ENCODE assay signal across 8 mouse cellular contexts in the genomic region with DNA sequence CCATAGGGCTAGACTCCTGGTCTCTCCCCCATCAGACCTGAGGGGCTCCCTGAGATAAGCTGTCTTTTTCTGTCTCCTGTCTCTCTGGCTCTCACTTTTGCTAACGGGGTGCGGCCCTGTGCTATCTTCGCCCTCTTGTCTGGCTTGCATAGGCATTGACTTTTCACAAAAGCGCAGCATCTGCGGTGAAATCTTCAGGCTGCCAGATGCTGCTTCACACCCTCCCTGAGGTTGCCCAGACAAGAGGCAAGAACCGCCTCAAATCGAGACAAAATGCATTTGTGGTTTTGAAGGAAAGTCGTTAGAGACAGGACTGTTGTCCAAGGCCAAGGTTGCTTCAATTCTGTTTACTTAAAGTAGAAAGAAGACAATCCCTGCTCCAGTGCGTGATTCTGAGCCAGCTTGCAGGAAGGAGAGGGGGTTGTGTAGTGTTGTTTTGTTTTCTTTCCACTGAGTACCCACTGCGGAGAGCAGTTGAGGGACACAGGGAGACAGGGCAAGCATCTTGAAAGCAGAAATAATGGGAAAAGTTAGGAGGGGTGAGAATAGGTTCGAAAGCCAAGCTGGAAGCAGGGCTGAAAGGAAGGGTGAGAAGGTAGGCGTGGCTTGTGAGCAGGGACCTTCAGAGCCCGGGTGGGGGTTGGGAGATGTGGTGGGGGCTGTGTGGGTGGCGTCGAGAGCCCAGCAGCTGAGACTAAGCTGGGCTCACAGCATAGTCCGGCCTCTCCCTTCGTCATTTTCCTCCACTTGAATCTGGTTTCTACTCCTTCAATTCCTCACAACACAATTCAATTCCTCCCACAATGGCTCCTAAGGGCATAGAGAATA. TPM values are rescaled to one million over a fixed set of nuclear protein-coding genes. Genes with fewer than 3 reads are reported as not detected.
DNase-seq lines count a peak whose midpoint lies in the region; ATAC-seq and TF ChIP-seq lines count a peak whose summit lies in the region.

No protein-coding gene starts in this region.

- no peak for TF ChIP-seq CTCF in layer of hippocampus, adult 2 months (conservative IDR thresholded peaks at IDR 0.05)

- peaks cover 12% of the 10 kb centered on the region for H3K4me1 ChIP-seq in hindbrain, embryonic 15.5 days (replicated peaks)
- H3K4me1 ChIP-seq in stomach, embryonic 15.5 days, result peaks cover 11% of the 10 kb centered on the region

- no peak overlapping the region for H3K9ac ChIP-seq in hindbrain, embryonic 15.5 days
- no peak overlapping the region for H3K9ac ChIP-seq in stomach, embryonic 15.5 days

- no peaks in the 10 kb centered on the region for H3K9me3 ChIP-seq in hindbrain, embryonic 15.5 days
- no peaks in the 10 kb centered on the region for H3K9me3 ChIP-seq in stomach, embryonic 15.5 days

- 13% methylated on average over 17 of the region's 17 CpGs for WGBS in hindbrain, embryonic 15.5 days
- WGBS in stomach, embryonic 15.5 days, result 16% methylated on average over 17 of the region's 17 CpGs

- DNase-seq in layer of hippocampus, adult 2 months (ENCODE audit: low spot score in 2 of 2), result no peak
- no peak for DNase-seq in layer of hippocampus, postnatal 14 days (ENCODE audit: low spot score in 2 of 2)
- DNase-seq in embryo, embryonic 10.5 days (ENCODE audit: low spot score), result peak; percentile 65
- DNase-seq in lung, postnatal 25 days (ENCODE audit: low spot score), result peak; percentile 20
- DNase-seq in gastrocnemius, postnatal 4 days (ENCODE audit: low spot score in 2 of 2), result no peak
- DNase-seq in urinary bladder, postnatal 14 days (ENCODE audit: low spot score), result no peak

- no peaks in the 10 kb centered on the region for H3K36me3 ChIP-seq in hindbrain, embryonic 15.5 days
- no peaks in the 10 kb centered on the region for H3K36me3 ChIP-seq in stomach, embryonic 15.5 days

- no peak; the same call in 1 of the 2 replicates for ATAC-seq in hindbrain, embryonic 15.5 days (ENCODE audit: low FRiP score, low read depth)
- 0 out of 2 replicates have a peak, but pooled peaks have one; percentile 68 for ATAC-seq in stomach, embryonic 15.5 days (ENCODE audit: insufficient read depth, low FRiP score, low read depth)

- no peaks in the 10 kb centered on the region for H3K27me3 ChIP-seq in hindbrain, embryonic 15.5 days
- H3K27me3 ChIP-seq in stomach, embryonic 15.5 days (replicated peaks), result no peaks in the 10 kb centered on the region

- 0 out of 2 replicates have a peak overlapping the region, but pooled peaks have one; percentile 3 for H3K27ac ChIP-seq in layer of hippocampus, adult 2 months
- H3K27ac ChIP-seq in hindbrain, embryonic 15.5 days (replicated peaks), result no peak overlapping the region
- H3K27ac ChIP-seq in stomach, embryonic 15.5 days, result no peak overlapping the region

- H3K4me3 ChIP-seq in layer of hippocampus, adult 2 months, result no peak overlapping the region
- H3K4me3 ChIP-seq in hindbrain, embryonic 15.5 days, result no peak overlapping the region
- 0 out of 2 replicates have a peak overlapping the region, but pooled peaks have one; percentile 6 for H3K4me3 ChIP-seq in stomach, embryonic 15.5 days (replicated peaks)

- H3K4me2 ChIP-seq in hindbrain, embryonic 15.5 days, result peak overlapping the region; percentile 39
- peak overlapping the region; percentile 35 for H3K4me2 ChIP-seq in stomach, embryonic 15.5 days

RNA-seq across cellular contexts. Expression of a gene that starts 31.5 kb away (rescaled TPM):
- 100 to 1,000 TPM; 174 to 175 TPM for total RNA-seq in layer of hippocampus, adult 2 months (2021)
- 100 to 1,000 TPM; 147 to 161 TPM for total RNA-seq in layer of hippocampus, postnatal 14 days (2021)
- polyA plus RNA-seq in hindbrain, embryonic 15.5 days (2015; fragmentation: Nextera tagmentation; extraction: Ambion mirVana), result 102 and 107 TPM in 2 replicates
- 28.8 and 30.6 TPM in 2 replicates for polyA plus RNA-seq in stomach, embryonic 15.5 days (2015; fragmentation: Nextera tagmentation; extraction: Ambion mirVana)
- 10 to 100 TPM; 21.3 to 29.9 TPM for total RNA-seq in gastrocnemius, postnatal 4 days (2021)

RNA-seq across cellular contexts. Expression of a gene that starts 40.9 kb away (rescaled TPM):
- 1 to 10 TPM; 3.7 to 3.9 TPM for total RNA-seq in layer of hippocampus, adult 2 months (2021)
- 1 to 10 TPM; 6.6 to 8.5 TPM for total RNA-seq in layer of hippocampus, postnatal 14 days (2021)
- polyA plus RNA-seq in hindbrain, embryonic 15.5 days (2015; fragmentation: Nextera tagmentation; extraction: Ambion mirVana), result 5.1 and 5.9 TPM in 2 replicates
- 1.8 and 2.0 TPM in 2 replicates for polyA plus RNA-seq in stomach, embryonic 15.5 days (2015; fragmentation: Nextera tagmentation; extraction: Ambion mirVana)
- under 1 TPM; 0.37 to 0.70 TPM for total RNA-seq in gastrocnemius, postnatal 4 days (2021)

Comparison
In these comparisons a context has a peak if more than half of its experiments do, and no peak if none do; other contexts are left out.
1. DNase-seq: peak in embryo, embryonic 10.5 days (single experiment) and lung, postnatal 25 days (single experiment); none in layer of hippocampus, adult 2 months (0 of 2), layer of hippocampus, postnatal 14 days (0 of 2), gastrocnemius, postnatal 4 days (0 of 2) and urinary bladder, postnatal 14 days (single experiment).
2. RNA of a gene that starts 31.5 kb away (total RNA-seq): 174 to 175 TPM in layer of hippocampus, adult 2 months and 147 to 161 TPM in layer of hippocampus, postnatal 14 days; 21.3 to 29.9 TPM in gastrocnemius, postnatal 4 days; every median in the first group is over 4 times any median in the second.